Mouse (Mus musculus) C2C12 (cell line): ENCODE measurements around the gene Zbtb32.

Experiments
- CTCF ChIP-seq: IDR thresholded peaks from one replicate; pipeline ENCODE4 v1.5.1; 2011; ENCODE audit not compliant: control insufficient read depth, insufficient read depth, insufficient read length
- MAX ChIP-seq: IDR thresholded peaks from one replicate; pipeline ENCODE4 v1.6.1; 2011; ENCODE audit warnings: mild to moderate bottlenecking, control low read depth
- MYOG ChIP-seq: IDR thresholded peaks from one replicate; pipeline ENCODE4 v1.6.1; 2011; ENCODE audit not compliant: control insufficient read depth, insufficient read length; ENCODE audit errors: extremely low read depth

DNA sequence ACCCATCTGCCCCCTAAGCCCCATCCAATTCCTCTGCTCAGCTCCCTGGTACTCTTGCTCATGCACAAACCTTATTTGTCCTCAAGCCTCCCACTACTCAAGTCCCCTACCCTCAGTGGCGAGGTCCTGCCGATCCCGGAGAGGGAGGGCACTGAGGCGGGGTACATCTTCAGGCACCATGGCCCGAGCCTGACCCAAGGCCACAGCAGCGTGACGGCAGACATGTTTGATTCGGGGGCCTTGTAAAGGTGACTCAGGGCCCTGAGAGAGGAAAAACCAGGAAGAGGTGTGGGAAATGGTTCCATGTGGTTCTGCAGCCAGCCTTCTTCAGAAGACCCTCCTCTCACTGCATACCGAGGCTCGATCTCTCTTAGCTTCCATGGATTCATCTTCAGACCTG lies 14.4 kb downstream of the Zbtb32 start:
- no peak for TF ChIP-seq CTCF
- no peak for TF ChIP-seq MYOG
- no peak for TF ChIP-seq MAX
